ENCODE assay signal across 8 mouse cellular contexts in the genomic region with DNA sequence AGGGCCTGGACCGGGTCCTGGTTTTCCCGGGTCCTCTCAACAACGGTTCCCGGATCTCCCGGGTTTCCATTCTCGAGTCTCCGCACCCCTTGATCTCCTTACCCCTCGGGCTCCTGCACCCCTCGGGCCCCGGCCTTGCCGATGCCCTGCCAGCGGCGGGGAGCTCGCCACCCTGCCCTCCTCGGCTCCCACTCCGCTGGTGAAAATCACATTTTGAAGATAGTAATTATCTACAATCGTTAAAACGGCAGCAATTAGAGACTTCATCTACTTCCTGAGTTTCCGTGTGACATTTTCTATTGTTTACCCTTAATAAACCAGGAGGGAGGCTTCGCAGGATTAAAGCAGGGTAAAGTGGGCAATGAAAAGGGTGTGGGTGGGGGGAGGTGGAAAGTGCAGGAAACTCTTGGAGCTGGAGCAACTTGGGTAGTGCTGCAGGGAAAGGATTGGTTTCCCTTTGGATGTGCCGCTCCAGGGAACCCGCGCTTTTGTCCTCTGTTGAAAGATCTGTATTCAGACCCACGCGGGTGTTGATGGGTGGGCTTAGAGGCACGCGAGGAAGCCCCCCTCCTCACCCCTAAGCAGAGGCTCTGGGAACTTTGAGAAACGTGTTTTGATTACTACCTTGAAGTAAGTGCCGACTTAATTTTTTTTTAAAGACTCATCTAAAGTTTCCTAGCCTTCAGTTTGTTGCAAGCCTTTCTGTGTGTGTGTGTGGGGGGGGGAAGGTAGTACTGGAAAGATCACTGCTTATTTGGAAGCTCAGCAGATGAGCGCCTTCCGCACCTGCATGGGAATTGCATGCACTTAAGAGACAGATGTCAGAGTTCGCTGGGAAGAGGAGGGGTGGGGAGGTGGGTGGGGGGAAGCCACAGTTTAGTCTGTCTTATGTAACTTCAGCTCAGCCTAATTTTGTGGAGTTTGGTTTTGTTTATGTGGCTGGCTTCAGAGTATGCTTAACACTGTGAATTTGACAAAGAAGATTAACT. TPM values are rescaled to one million over a fixed set of nuclear protein-coding genes. Genes with fewer than 3 reads are reported as not detected.
DNase-seq lines count a peak whose midpoint lies in the region; ATAC-seq and TF ChIP-seq lines count a peak whose summit lies in the region.

No protein-coding gene starts in this region.

- 6% methylated on average over 32 of the region's 32 CpGs for WGBS in spleen, adult 2 months
- 1% methylated on average over 32 of the region's 32 CpGs for WGBS in embryonic facial prominence, embryonic 14.5 days
- WGBS in hindbrain, embryonic 15.5 days: under 1% methylated on average over 32 of the region's 32 CpGs
- under 1% methylated on average over 32 of the region's 32 CpGs for WGBS in lung, embryonic 16.5 days
- under 1% methylated on average over 32 of the region's 32 CpGs for WGBS in stomach, embryonic 14.5 days

- TF ChIP-seq POLR2A in spleen, adult 2 months (IDR thresholded peaks at IDR 0.05; ENCODE audit: low read depth, low read length): no peak

- peak overlapping the region; percentile 84 for H3K4me2 ChIP-seq in embryonic facial prominence, embryonic 14.5 days (ENCODE audit: low read depth, low read length)
- H3K4me2 ChIP-seq in hindbrain, embryonic 15.5 days: peak overlapping the region; percentile 97
- H3K4me2 ChIP-seq in lung, embryonic 16.5 days (ENCODE audit: low read depth, low read length): peak overlapping the region; percentile 71
- peak overlapping the region; percentile 61 for H3K4me2 ChIP-seq in stomach, embryonic 14.5 days (replicated peaks; ENCODE audit: low read depth, low read length)

- ATAC-seq in embryonic facial prominence, embryonic 14.5 days (ENCODE audit: low read depth): 0 out of 2 replicates have a peak, but pooled peaks have one; percentile 17
- ATAC-seq in hindbrain, embryonic 15.5 days (ENCODE audit: low FRiP score, low read depth): peak; percentile 36
- ATAC-seq in lung, embryonic 16.5 days (ENCODE audit: low read depth): peak; percentile 32
- peak; percentile 28; the same call in 1 of the 2 replicates for ATAC-seq in stomach, embryonic 14.5 days (ENCODE audit: insufficient number of reproducible peaks, insufficient read depth, low FRiP score, low read depth)

- peaks cover 15% of the 10 kb centered on the region for H3K27me3 ChIP-seq in spleen, adult 2 months (ENCODE audit: control insufficient read depth, insufficient read depth, low read length)
- no peaks in the 10 kb centered on the region; the same call in 1 of the 2 replicates for H3K27me3 ChIP-seq in embryonic facial prominence, embryonic 14.5 days (replicated peaks; ENCODE audit: control insufficient read depth, insufficient read depth, low read length)
- H3K27me3 ChIP-seq in hindbrain, embryonic 15.5 days: no peaks in the 10 kb centered on the region
- H3K27me3 ChIP-seq in lung, embryonic 16.5 days (ENCODE audit: control insufficient read depth, insufficient read depth, low read depth, low read length): no peaks in the 10 kb centered on the region
- H3K27me3 ChIP-seq in stomach, embryonic 14.5 days (ENCODE audit: control insufficient read depth, insufficient read depth, low read length): no peaks in the 10 kb centered on the region

- peaks cover 5% of the 10 kb centered on the region for H3K4me1 ChIP-seq in spleen, adult 2 months (ENCODE audit: control insufficient read depth, insufficient read depth, insufficient read length)
- H3K4me1 ChIP-seq in embryonic facial prominence, embryonic 14.5 days (ENCODE audit: control insufficient read depth, insufficient read depth, low read length): peaks cover 22% of the 10 kb centered on the region
- H3K4me1 ChIP-seq in hindbrain, embryonic 15.5 days (replicated peaks): peaks cover 55% of the 10 kb centered on the region
- peaks cover 13% of the 10 kb centered on the region; the same call in 1 of the 2 replicates for H3K4me1 ChIP-seq in lung, embryonic 16.5 days (replicated peaks; ENCODE audit: control insufficient read depth, insufficient read depth, low read length)
- H3K4me1 ChIP-seq in stomach, embryonic 14.5 days (ENCODE audit: control insufficient read depth, insufficient read depth, low read length): peaks cover 23% of the 10 kb centered on the region; the same call in 1 of the 2 replicates

- peak overlapping the region; percentile 59 for H3K4me3 ChIP-seq in spleen, adult 2 months (ENCODE audit: extremely low read depth, insufficient read depth, insufficient read length)
- peak overlapping the region; percentile 69 for H3K4me3 ChIP-seq in embryonic facial prominence, embryonic 14.5 days (ENCODE audit: low read depth, low read length)
- H3K4me3 ChIP-seq in hindbrain, embryonic 15.5 days: peak overlapping the region; percentile 79
- peak overlapping the region; percentile 82 for H3K4me3 ChIP-seq in lung, embryonic 16.5 days (ENCODE audit: low read length)
- H3K4me3 ChIP-seq in stomach, embryonic 14.5 days (ENCODE audit: low read depth, low read length): peak overlapping the region; percentile 89

- no peak for DNase-seq in spleen, adult 2 months (ENCODE audit: low read depth in 1 of 2, low spot score in 2 of 2)
- DNase-seq in spleen, adult 18-20 months: no peak
- DNase-seq in embryonic facial prominence, embryonic 14.5 days (ENCODE audit: low spot score): peak; percentile 68
- no peak for DNase-seq in MN1 (ENCODE audit: low spot score)
- no peak for DNase-seq in spleen, postnatal 10 days (ENCODE audit: low spot score in 2 of 2)

- no peak for TF ChIP-seq CTCF in spleen, adult 2 months (IDR thresholded peaks at IDR 0.05; ENCODE audit: extremely low read depth, insufficient read depth, insufficient read length, insufficient replicate concordance)

- peak overlapping the region; percentile 18; the same call in 1 of the 2 replicates for H3K27ac ChIP-seq in spleen, adult 2 months (ENCODE audit: insufficient read depth, low read length)
- peak overlapping the region; percentile 78; the same call in 1 of the 2 replicates for H3K27ac ChIP-seq in embryonic facial prominence, embryonic 14.5 days (replicated peaks; ENCODE audit: low read depth, low read length)
- peak overlapping the region; percentile 85 for H3K27ac ChIP-seq in hindbrain, embryonic 15.5 days (replicated peaks)
- H3K27ac ChIP-seq in lung, embryonic 16.5 days (ENCODE audit: low read length): peak overlapping the region; percentile 86
- H3K27ac ChIP-seq in stomach, embryonic 14.5 days (ENCODE audit: low read length): peak overlapping the region; percentile 91

- H3K36me3 ChIP-seq in spleen, adult 2 months (ENCODE audit: control insufficient read depth, insufficient read depth, low read length): no peaks in the 10 kb centered on the region
- no peaks in the 10 kb centered on the region for H3K36me3 ChIP-seq in embryonic facial prominence, embryonic 14.5 days (ENCODE audit: control insufficient read depth, insufficient read depth, low read length)
- no peaks in the 10 kb centered on the region for H3K36me3 ChIP-seq in hindbrain, embryonic 15.5 days
- H3K36me3 ChIP-seq in lung, embryonic 16.5 days (ENCODE audit: control insufficient read depth, insufficient read depth, low read length): no peaks in the 10 kb centered on the region
- no peaks in the 10 kb centered on the region for H3K36me3 ChIP-seq in stomach, embryonic 14.5 days (ENCODE audit: control insufficient read depth, insufficient read depth, low read length)

- H3K9ac ChIP-seq in embryonic facial prominence, embryonic 14.5 days (ENCODE audit: low read depth, low read length): peak overlapping the region; percentile 82
- H3K9ac ChIP-seq in hindbrain, embryonic 15.5 days: peak overlapping the region; percentile 70
- H3K9ac ChIP-seq in lung, embryonic 16.5 days (ENCODE audit: low read length): peak overlapping the region; percentile 88
- H3K9ac ChIP-seq in stomach, embryonic 14.5 days (replicated peaks; ENCODE audit: low read depth, low read length): peak overlapping the region; percentile 89

- no peaks in the 10 kb centered on the region for H3K9me3 ChIP-seq in embryonic facial prominence, embryonic 14.5 days (ENCODE audit: control insufficient read depth, low read length)
- H3K9me3 ChIP-seq in hindbrain, embryonic 15.5 days: no peaks in the 10 kb centered on the region
- H3K9me3 ChIP-seq in lung, embryonic 16.5 days (ENCODE audit: control insufficient read depth, low read length): no peaks in the 10 kb centered on the region
- H3K9me3 ChIP-seq in stomach, embryonic 14.5 days (ENCODE audit: control insufficient read depth, low read depth, low read length): no peaks in the 10 kb centered on the region

RNA-seq across cellular contexts. Expression of a gene that starts 1.2 kb away (rescaled TPM):
- 3.1 and 3.5 TPM in 2 replicates for polyA plus RNA-seq in spleen, adult 2 months (2012; rRNA removed)
- polyA plus RNA-seq in embryonic facial prominence, embryonic 14.5 days (2014; fragmentation: Nextera tagmentation; extraction: Ambion mirVana): 5.5 and 6.9 TPM in 2 replicates
- 8.7 and 10.7 TPM in 2 replicates for polyA plus RNA-seq in hindbrain, embryonic 15.5 days (2015; fragmentation: Nextera tagmentation; extraction: Ambion mirVana)
- 15.3 and 15.8 TPM in 2 replicates for polyA plus RNA-seq in lung, embryonic 16.5 days (2015; fragmentation: Nextera tagmentation; extraction: Ambion mirVana)
- 10.2 and 11.2 TPM in 2 replicates for polyA plus RNA-seq in stomach, embryonic 14.5 days (2014; fragmentation: Nextera tagmentation; extraction: Ambion mirVana)

Comparison
In these comparisons a context has a peak if more than half of its experiments do, and no peak if none do; other contexts are left out.
1. H3K27ac ChIP-seq: peak in every context shown above with its lines; median percentile 91 in stomach, embryonic 14.5 days; 86 in lung, embryonic 16.5 days; 85 in hindbrain, embryonic 15.5 days; 78 in embryonic facial prominence, embryonic 14.5 days; 18 in spleen, adult 2 months.